ENCODE assay signal across 11 mouse cellular contexts in the genomic region with DNA sequence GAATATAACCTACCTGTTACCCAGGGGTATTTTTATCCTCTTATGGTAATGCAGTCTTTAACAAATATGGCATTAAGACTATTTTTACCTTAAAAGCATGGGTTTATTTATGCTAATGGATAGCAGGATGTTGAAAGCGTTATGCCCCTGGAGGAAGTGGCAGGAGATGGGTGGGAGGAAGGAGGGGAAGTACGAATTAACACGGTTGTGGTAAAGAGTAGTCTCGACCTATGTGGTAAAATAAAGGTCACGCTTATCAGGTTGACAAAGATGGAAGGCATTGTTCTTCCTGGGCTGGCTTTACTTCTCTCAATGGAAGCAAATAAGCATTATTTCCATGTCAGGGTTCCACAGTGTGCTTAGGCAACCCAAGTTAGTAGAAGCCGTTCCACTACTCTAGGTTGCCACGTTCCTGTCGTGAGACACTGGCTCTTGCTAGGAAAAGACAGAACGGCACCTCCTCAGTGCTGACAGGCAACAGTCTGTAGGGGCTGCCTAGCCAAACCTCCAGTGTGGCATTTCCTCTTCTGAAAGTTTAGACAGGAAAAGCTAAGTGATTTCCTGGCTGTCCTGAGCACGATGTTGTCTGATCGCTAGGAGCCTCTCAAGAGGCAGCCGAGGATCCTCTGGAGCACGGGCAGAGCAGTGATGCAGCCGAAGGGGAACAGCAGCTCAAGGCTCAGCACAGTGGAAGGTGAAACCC. TPM values are rescaled to one million over a fixed set of nuclear protein-coding genes. Genes with fewer than 3 reads are reported as not detected.
DNase-seq lines count a peak whose midpoint lies in the region; ATAC-seq and TF ChIP-seq lines count a peak whose summit lies in the region.
"Had no signal": no experiment of that assay in that cellular context is flagged by ENCODE, and none has a peak within 500 bp of the region (broad histone marks: within the 10 kb centered on the region; RNA-seq: fewer than 3 reads in every experiment).

No protein-coding gene starts in this region.

- peak overlapping the region; percentile 66 for H3K27ac ChIP-seq in spleen, adult 2 months (ENCODE audit: insufficient read depth, low read length)
- H3K27ac ChIP-seq in heart, embryonic 14.5 days (replicated peaks in 1 of 2; ENCODE audit: control insufficient read depth in 1 of 2, insufficient read depth in 1 of 2, low read depth in 2 of 2, low read length in 2 of 2): peak overlapping the region in 1 of 2 experiments; percentile 41; a peak in 1 of 4 replicates
- H3K27ac ChIP-seq: limb, embryonic 12.5 days had no signal

- DNase-seq in spleen, adult 2 months (ENCODE audit: low read depth in 1 of 2, low spot score in 2 of 2): no peak
- DNase-seq in spleen, adult 18-20 months: no peak
- DNase-seq in lung, postnatal 25 days (ENCODE audit: low spot score): peak; percentile 8
- DNase-seq in thymus, postnatal 36 days: peak; percentile 19 to 25
- no peak for DNase-seq in right cerebral cortex, postnatal 10 days (ENCODE audit: low spot score in 2 of 2)
- no peak for DNase-seq in adrenal gland, adult 8-10 months
- DNase-seq in cerebellum, adult 9-11 months: no peak

- H3K4me1 ChIP-seq in spleen, adult 2 months (ENCODE audit: control insufficient read depth, insufficient read depth, insufficient read length): 0 out of 2 replicates have a peak, but pooled peaks cover 2% of the 10 kb centered on the region
- peaks cover 12 to 21% of the 10 kb centered on the region in 2 experiments for H3K4me1 ChIP-seq in heart, embryonic 14.5 days (ENCODE audit: control insufficient read depth in 2 of 2, insufficient read depth in 2 of 2, low read length in 2 of 2)
- H3K4me1 ChIP-seq: limb, embryonic 12.5 days had no signal

- H3K9ac ChIP-seq in heart, embryonic 14.5 days (ENCODE audit: low read length): peak overlapping the region; percentile 56
- H3K9ac ChIP-seq: limb, embryonic 12.5 days had no signal

- H3K27me3 ChIP-seq in spleen, adult 2 months (ENCODE audit: control insufficient read depth, insufficient read depth, low read length): no peaks in the 10 kb centered on the region
- no peaks in the 10 kb centered on the region for H3K27me3 ChIP-seq in heart, embryonic 14.5 days (ENCODE audit: control insufficient read depth, insufficient read depth, low read length)
- H3K27me3 ChIP-seq: limb, embryonic 12.5 days had no signal

- no peaks in the 10 kb centered on the region for H3K9me3 ChIP-seq in heart, embryonic 14.5 days (ENCODE audit: control insufficient read depth, low read length)
- H3K9me3 ChIP-seq: limb, embryonic 12.5 days had no signal

- TF ChIP-seq CTCF in spleen, adult 2 months (IDR thresholded peaks at IDR 0.05; ENCODE audit: extremely low read depth, insufficient read depth, insufficient read length, insufficient replicate concordance): no peak

- no peak for ATAC-seq in heart, embryonic 14.5 days (ENCODE audit: insufficient number of reproducible peaks, insufficient read depth, low FRiP score, low read depth)

- H3K4me2 ChIP-seq in heart, embryonic 14.5 days (ENCODE audit: low read length): peak overlapping the region; percentile 68
- H3K4me2 ChIP-seq: limb, embryonic 12.5 days had no signal

- no peak overlapping the region; the same call in 1 of the 2 replicates for H3K4me3 ChIP-seq in spleen, adult 2 months (ENCODE audit: extremely low read depth, insufficient read depth, insufficient read length)
- H3K4me3 ChIP-seq in heart, embryonic 14.5 days (ENCODE audit: control insufficient read depth in 1 of 2, insufficient read depth in 1 of 2, low read depth in 1 of 2, low read length in 2 of 2): peak overlapping the region in 1 of 2 experiments; percentile 25; a peak in 2 of 4 replicates
- H3K4me3 ChIP-seq: limb, embryonic 12.5 days had no signal

- WGBS in spleen, adult 2 months: 6% methylated on average over 14 of the region's 14 CpGs
- 21% methylated on average over 14 of the region's 14 CpGs for WGBS in heart, embryonic 14.5 days

- no peak for TF ChIP-seq POLR2A in spleen, adult 2 months (IDR thresholded peaks at IDR 0.05; ENCODE audit: low read depth, low read length)

- no peaks in the 10 kb centered on the region for H3K36me3 ChIP-seq in spleen, adult 2 months (ENCODE audit: control insufficient read depth, insufficient read depth, low read length)
- H3K36me3 ChIP-seq in heart, embryonic 14.5 days (ENCODE audit: control insufficient read depth, insufficient read depth, low read length): no peaks in the 10 kb centered on the region
- H3K36me3 ChIP-seq: limb, embryonic 12.5 days had no signal

RNA-seq across cellular contexts. Expression of gene Gm11099, which starts 47.7 kb away (rescaled TPM):
- not detected in 2 replicates for polyA plus RNA-seq in spleen, adult 2 months (2012; rRNA removed)
- not detected in 2 replicates for polyA plus RNA-seq in heart, embryonic 14.5 days (2014; fragmentation: Nextera tagmentation; extraction: Ambion mirVana)
- not detected for total RNA-seq in adrenal gland, adult 8-10 months (2022)
- total RNA-seq: adrenal gland, postnatal 36 days had no signal
- polyA plus RNA-seq: limb, embryonic 12.5 days; stomach, embryonic 16.5 days had no signal

Comparison
In these comparisons a context has a peak if more than half of its experiments do, and no peak if none do; other contexts are left out.
1. DNase-seq: peak in lung, postnatal 25 days (single experiment) and thymus, postnatal 36 days (2 of 2); none in spleen, adult 2 months (0 of 2), spleen, adult 18-20 months (0 of 2), right cerebral cortex, postnatal 10 days (0 of 2), adrenal gland, adult 8-10 months (single experiment) and cerebellum, adult 9-11 months (single experiment).